Mouse (Mus musculus): Measurements from ENCODE around the gene Aldoc. TPM values are rescaled to one million over a fixed set of nuclear protein-coding genes. Genes with fewer than 3 reads are reported as not detected.

The Aldoc gene
- polyA plus RNA-seq, 1 experiment: 32.5 TPM

DNA sequence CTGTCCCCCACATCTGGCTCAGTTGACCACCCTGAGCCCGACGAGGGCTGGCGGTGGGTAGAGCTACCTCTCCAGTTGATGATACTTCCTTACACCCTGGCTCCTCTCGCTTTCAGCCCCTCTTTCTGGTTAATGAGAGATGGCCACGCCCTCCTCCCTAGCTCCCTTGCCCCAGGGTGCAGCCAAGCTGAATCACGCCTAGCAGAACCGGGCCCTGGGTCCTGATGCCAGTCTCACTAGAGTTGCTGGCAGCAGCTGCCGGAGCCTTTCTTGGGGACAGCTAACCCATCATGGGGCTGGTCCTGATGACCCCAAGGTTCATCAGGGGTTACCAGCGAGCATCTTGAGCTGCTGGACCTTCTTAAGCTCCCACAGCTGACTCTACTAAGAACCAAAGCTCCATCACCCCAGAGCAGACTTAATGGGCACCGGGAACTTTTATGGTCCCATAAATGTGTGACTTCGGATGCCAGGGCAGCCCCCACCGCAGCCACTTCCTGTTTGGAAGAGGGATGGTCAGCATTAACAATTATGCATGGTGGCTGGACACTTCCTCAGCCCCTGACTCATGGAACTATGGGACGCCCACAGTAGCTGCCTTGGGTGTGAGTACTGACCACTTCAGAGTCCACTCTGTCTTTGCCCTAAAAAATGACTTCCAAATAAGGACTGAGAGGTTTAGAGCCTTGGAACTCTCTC is 40.7 kb downstream of the Aldoc start:
- H3K9me3 ChIP-seq (replicated peaks; ENCODE audit: control insufficient read depth, insufficient read depth, low read length, poor library complexity, severe bottlenecking): no peaks in the 10 kb centered on the region
- H3K4me3 ChIP-seq (ENCODE audit: low read depth, low read length): no peak overlapping the region
- no peaks in the 10 kb centered on the region for H3K4me1 ChIP-seq (ENCODE audit: control insufficient read depth, insufficient read depth, low read length)
- TF ChIP-seq POLR2A (IDR thresholded peaks at IDR 0.05; ENCODE audit: insufficient read depth, low read length) (no peak), CTCF (IDR thresholded peaks at IDR 0.05; ENCODE audit: low read depth, low read length) (no peak), EP300 (IDR thresholded peaks at IDR 0.05; ENCODE audit: insufficient read depth, low read depth, low read length) (no peak)
- no peak overlapping the region for H3K27ac ChIP-seq (ENCODE audit: insufficient read depth, low read length)
- H3K27me3 ChIP-seq (ENCODE audit: control insufficient read depth, insufficient read depth, low read length, poor library complexity, severe bottlenecking): no peaks in the 10 kb centered on the region
- no peaks in the 10 kb centered on the region for H3K36me3 ChIP-seq (ENCODE audit: control insufficient read depth, insufficient read depth, low read length, poor library complexity, severe bottlenecking)
- no peak overlapping the region for H3K9ac ChIP-seq (ENCODE audit: low read depth, poor library complexity, severe bottlenecking)

DNA sequence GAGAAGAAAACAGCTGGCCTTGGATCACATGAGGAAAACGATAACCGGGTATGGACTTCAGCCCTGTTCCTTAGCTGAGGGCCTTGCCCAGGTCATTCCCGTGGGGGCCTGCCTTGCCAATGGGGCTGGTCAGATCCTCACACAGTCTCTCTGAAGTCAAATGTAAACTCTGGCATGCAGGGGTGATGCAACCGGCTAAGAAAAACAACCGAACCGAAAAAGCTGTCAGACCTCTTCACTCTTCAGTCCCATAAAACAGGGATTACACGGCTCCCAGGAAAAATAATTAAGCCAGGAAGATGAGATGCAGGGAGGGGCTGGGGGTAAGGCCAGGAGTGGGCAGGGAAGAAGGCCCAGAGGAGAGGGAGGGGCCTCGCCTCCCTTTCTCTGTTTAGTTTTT is 41.3 kb downstream of the Aldoc start:
- Histone ChIP-seq H3K4me3 (ENCODE audit: low read depth, low read length) (no peak overlapping the region), H3K4me1 (ENCODE audit: control insufficient read depth, insufficient read depth, low read length) (no peaks in the 10 kb centered on the region), H3K27me3 (ENCODE audit: control insufficient read depth, insufficient read depth, low read length, poor library complexity, severe bottlenecking) (no peaks in the 10 kb centered on the region), H3K9me3 (replicated peaks; ENCODE audit: control insufficient read depth, insufficient read depth, low read length, poor library complexity, severe bottlenecking) (no peaks in the 10 kb centered on the region), H3K36me3 (ENCODE audit: control insufficient read depth, insufficient read depth, low read length, poor library complexity, severe bottlenecking) (no peaks in the 10 kb centered on the region), H3K9ac (ENCODE audit: low read depth, poor library complexity, severe bottlenecking) (no peak overlapping the region), H3K27ac (ENCODE audit: insufficient read depth, low read length) (no peak overlapping the region)
- TF ChIP-seq CTCF (IDR thresholded peaks at IDR 0.05; ENCODE audit: low read depth, low read length): no peak
- TF ChIP-seq POLR2A (IDR thresholded peaks at IDR 0.05; ENCODE audit: insufficient read depth, low read length): no peak
- no peak for TF ChIP-seq EP300 (IDR thresholded peaks at IDR 0.05; ENCODE audit: insufficient read depth, low read depth, low read length)

DNA sequence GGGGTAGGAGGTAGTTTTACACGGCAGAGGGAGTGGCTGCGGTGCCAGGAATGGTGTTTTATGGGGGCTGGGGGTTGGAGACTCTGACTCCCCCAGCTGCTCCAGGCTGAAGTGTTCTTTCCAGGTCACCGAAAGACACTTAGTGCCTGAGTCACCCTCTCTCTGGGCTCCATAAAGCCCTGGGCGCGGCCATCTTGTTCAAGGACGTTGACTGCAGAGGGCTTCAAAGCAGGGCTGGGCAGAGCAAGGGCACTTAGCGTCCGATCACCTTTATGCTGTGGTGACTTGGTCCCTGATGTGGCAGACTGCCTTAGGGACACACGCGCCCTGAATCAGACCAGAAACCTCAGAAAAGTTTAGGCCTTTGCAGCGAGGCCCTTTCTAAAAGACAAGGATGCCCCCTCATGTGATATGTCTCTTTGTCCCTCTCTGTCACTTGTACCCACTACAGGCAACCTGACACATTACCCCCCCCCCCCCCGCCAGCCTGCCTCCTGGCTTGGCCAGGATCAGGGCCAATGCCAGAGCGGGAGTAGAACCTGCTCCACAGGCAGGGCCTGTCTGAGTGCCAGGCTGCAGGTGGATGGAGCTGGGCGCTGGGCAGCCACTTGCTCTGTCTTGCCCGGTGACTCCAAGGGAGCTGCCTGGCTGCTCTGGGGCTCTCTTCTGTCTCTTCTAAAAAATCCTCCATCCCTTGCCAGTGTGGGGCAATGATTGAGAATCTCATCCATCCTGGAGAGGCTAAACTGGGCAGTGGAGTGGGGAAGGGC is 44.9 kb downstream of the Aldoc start:
- H3K4me3 ChIP-seq (ENCODE audit: low read depth, low read length): no peak overlapping the region
- no peaks in the 10 kb centered on the region for H3K36me3 ChIP-seq (ENCODE audit: control insufficient read depth, insufficient read depth, low read length, poor library complexity, severe bottlenecking)
- peaks cover 8% of the 10 kb centered on the region for H3K4me1 ChIP-seq (ENCODE audit: control insufficient read depth, insufficient read depth, low read length)
- H3K27me3 ChIP-seq (ENCODE audit: control insufficient read depth, insufficient read depth, low read length, poor library complexity, severe bottlenecking): no peaks in the 10 kb centered on the region
- no peak for TF ChIP-seq CTCF (IDR thresholded peaks at IDR 0.05; ENCODE audit: low read depth, low read length)
- no peak for TF ChIP-seq POLR2A (IDR thresholded peaks at IDR 0.05; ENCODE audit: insufficient read depth, low read length)
- TF ChIP-seq EP300 (IDR thresholded peaks at IDR 0.05; ENCODE audit: insufficient read depth, low read depth, low read length): no peak
- H3K9ac ChIP-seq (ENCODE audit: low read depth, poor library complexity, severe bottlenecking): no peak overlapping the region
- H3K27ac ChIP-seq (ENCODE audit: insufficient read depth, low read length): no peak overlapping the region
- no peaks in the 10 kb centered on the region for H3K9me3 ChIP-seq (replicated peaks; ENCODE audit: control insufficient read depth, insufficient read depth, low read length, poor library complexity, severe bottlenecking)

DNA sequence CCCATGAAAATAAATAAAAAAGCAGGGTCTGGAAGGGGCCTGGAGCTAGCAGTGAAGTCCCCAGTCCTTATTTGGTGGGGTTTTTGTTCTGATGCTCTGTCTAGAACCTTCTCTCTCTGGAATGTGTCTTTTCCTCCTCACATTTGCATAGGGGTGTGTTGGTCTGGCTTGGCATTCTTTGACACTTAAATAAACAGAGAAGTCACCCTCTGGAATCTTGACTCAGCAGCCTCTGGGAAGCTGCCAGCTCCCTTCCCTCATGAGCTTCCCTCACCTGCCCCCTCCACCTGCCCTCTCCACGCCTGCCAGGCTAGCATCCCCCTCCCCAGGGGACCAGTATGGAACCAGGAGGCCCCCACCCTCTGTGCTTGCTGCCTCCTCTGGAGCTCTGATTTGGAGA is 47.6 kb downstream of the Aldoc start:
- no peaks in the 10 kb centered on the region for H3K27me3 ChIP-seq (ENCODE audit: control insufficient read depth, insufficient read depth, low read length, poor library complexity, severe bottlenecking)
- H3K36me3 ChIP-seq (ENCODE audit: control insufficient read depth, insufficient read depth, low read length, poor library complexity, severe bottlenecking): no peaks in the 10 kb centered on the region
- H3K9ac ChIP-seq (ENCODE audit: low read depth, poor library complexity, severe bottlenecking): no peak overlapping the region
- no peak overlapping the region for H3K4me3 ChIP-seq (ENCODE audit: low read depth, low read length)
- TF ChIP-seq CTCF (IDR thresholded peaks at IDR 0.05; ENCODE audit: low read depth, low read length) (no peak), EP300 (IDR thresholded peaks at IDR 0.05; ENCODE audit: insufficient read depth, low read depth, low read length) (no peak), POLR2A (IDR thresholded peaks at IDR 0.05; ENCODE audit: insufficient read depth, low read length) (no peak)
- H3K4me1 ChIP-seq (ENCODE audit: control insufficient read depth, insufficient read depth, low read length): peaks cover 8% of the 10 kb centered on the region
- H3K9me3 ChIP-seq (replicated peaks; ENCODE audit: control insufficient read depth, insufficient read depth, low read length, poor library complexity, severe bottlenecking): no peaks in the 10 kb centered on the region
- H3K27ac ChIP-seq (ENCODE audit: insufficient read depth, low read length): no peak overlapping the region

DNA sequence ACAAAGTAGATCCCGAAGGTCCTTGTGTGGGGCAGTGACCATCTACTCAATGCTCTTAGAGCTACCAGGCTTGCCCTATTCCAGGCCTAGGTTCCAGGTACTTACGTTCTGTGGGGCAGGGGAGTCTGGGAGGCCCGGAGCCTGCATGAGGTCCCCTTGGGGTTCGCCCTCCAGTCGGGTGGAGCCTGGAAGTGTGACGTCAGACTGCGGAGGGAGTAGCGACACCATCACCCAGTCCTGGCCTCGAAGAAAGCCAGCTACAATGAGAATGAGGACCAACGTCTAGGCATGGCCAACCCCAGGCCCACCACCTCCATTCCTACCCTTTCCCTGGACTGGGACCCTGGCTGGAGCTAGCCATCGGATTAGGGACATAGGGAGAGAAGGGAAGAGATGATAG is 48.9 kb downstream of the Aldoc start:
- Histone ChIP-seq H3K9me3 (replicated peaks; ENCODE audit: control insufficient read depth, insufficient read depth, low read length, poor library complexity, severe bottlenecking) (no peaks in the 10 kb centered on the region), H3K27ac (ENCODE audit: insufficient read depth, low read length) (no peak overlapping the region), H3K9ac (ENCODE audit: low read depth, poor library complexity, severe bottlenecking) (no peak overlapping the region), H3K27me3 (ENCODE audit: control insufficient read depth, insufficient read depth, low read length, poor library complexity, severe bottlenecking) (no peaks in the 10 kb centered on the region), H3K4me1 (ENCODE audit: control insufficient read depth, insufficient read depth, low read length) (peaks cover 8% of the 10 kb centered on the region), H3K36me3 (ENCODE audit: control insufficient read depth, insufficient read depth, low read length, poor library complexity, severe bottlenecking) (no peaks in the 10 kb centered on the region), H3K4me3 (ENCODE audit: low read depth, low read length) (no peak overlapping the region)
- no peak for TF ChIP-seq POLR2A (IDR thresholded peaks at IDR 0.05; ENCODE audit: insufficient read depth, low read length)
- no peak for TF ChIP-seq EP300 (IDR thresholded peaks at IDR 0.05; ENCODE audit: insufficient read depth, low read depth, low read length)
- no peak for TF ChIP-seq CTCF (IDR thresholded peaks at IDR 0.05; ENCODE audit: low read depth, low read length)

DNA sequence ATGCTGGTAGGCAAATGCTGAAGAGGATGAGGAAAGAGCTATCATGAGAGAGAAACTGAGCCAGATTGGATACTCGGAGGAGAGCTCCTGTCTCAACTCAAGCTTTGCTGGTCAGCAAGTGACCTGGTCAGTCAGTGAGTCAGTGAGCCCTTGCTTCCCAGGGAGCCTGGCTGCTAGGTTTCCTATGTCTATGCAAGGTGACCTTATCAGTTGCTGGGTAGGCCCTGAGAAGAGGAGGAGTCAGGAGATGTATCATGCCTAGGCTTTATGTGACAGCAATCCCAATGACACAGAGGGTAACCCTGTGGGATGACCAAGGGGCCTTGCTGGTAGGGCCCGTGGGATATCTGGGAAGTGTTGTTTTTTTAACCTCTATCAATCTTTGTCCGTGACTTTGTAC is 49.4 kb downstream of the Aldoc start:
- H3K9me3 ChIP-seq (replicated peaks; ENCODE audit: control insufficient read depth, insufficient read depth, low read length, poor library complexity, severe bottlenecking): no peaks in the 10 kb centered on the region
- H3K9ac ChIP-seq (ENCODE audit: low read depth, poor library complexity, severe bottlenecking): no peak overlapping the region
- H3K27me3 ChIP-seq (ENCODE audit: control insufficient read depth, insufficient read depth, low read length, poor library complexity, severe bottlenecking): no peaks in the 10 kb centered on the region
- no peaks in the 10 kb centered on the region for H3K36me3 ChIP-seq (ENCODE audit: control insufficient read depth, insufficient read depth, low read length, poor library complexity, severe bottlenecking)
- TF ChIP-seq POLR2A (IDR thresholded peaks at IDR 0.05; ENCODE audit: insufficient read depth, low read length) (no peak), CTCF (IDR thresholded peaks at IDR 0.05; ENCODE audit: low read depth, low read length) (no peak), EP300 (IDR thresholded peaks at IDR 0.05; ENCODE audit: insufficient read depth, low read depth, low read length) (no peak)
- H3K27ac ChIP-seq (ENCODE audit: insufficient read depth, low read length): no peak overlapping the region
- no peak overlapping the region for H3K4me3 ChIP-seq (ENCODE audit: low read depth, low read length)
- peaks cover 8% of the 10 kb centered on the region for H3K4me1 ChIP-seq (ENCODE audit: control insufficient read depth, insufficient read depth, low read length)
